Mouse (Mus musculus) ES-E14 (cell line): ENCODE measurements around the gene Tle2.

ENCODE experiments used
- CHD2 ChIP-seq: IDR thresholded peaks from 2 replicates; pipeline ENCODE4 v1.6.1; 2014; ENCODE audit warnings: mild to moderate bottlenecking, low read depth, low read length, inconsistent platforms
- HCFC1 ChIP-seq: IDR thresholded peaks from 2 replicates; pipeline ENCODE4 v1.6.1; 2012; ENCODE audit warnings: low read length, inconsistent platforms, borderline replicate concordance; ENCODE audit not compliant: insufficient read depth
- MAFK ChIP-seq: IDR thresholded peaks from 2 replicates; pipeline ENCODE4 v1.6.1; 2014; ENCODE audit warnings: mild to moderate bottlenecking, low read depth, low read length, inconsistent platforms; ENCODE audit not compliant: insufficient read depth
- ZC3H11A ChIP-seq: IDR thresholded peaks from 2 replicates; pipeline ENCODE4 v1.6.1; 2012; ENCODE audit warnings: low read depth, mild to moderate bottlenecking, inconsistent platforms, low read length, borderline replicate concordance
- ZNF384 ChIP-seq: IDR thresholded peaks from 2 replicates; pipeline ENCODE4 v1.6.1; 2012; ENCODE audit warnings: low read depth, low read length, inconsistent platforms

- TF ChIP-seq ZNF384 = no peak
- no peak for TF ChIP-seq HCFC1
- no peak for TF ChIP-seq ZC3H11A
- no peak for TF ChIP-seq CHD2
- no peak for TF ChIP-seq MAFK
Observed at GRCm38 (mm10) chr10:81541363-81541762, 33.0 kb upstream of the Tle2 start.
